Mouse (Mus musculus): ENCODE measurements around the gene Gucy2f.

- TF ChIP-seq CTCF (IDR thresholded peaks at IDR 0.05; ENCODE audit: insufficient read depth, low read depth, low read length): no peak
- TF ChIP-seq POLR2A (IDR thresholded peaks at IDR 0.05; ENCODE audit: insufficient read depth, low read depth, low read length): no peak
Measured at GRCm38 (mm10) chrX:142176981-142177380, 19.8 kb downstream of the Gucy2f start.

Data from olfactory bulb, adult 2 months (tissue).